Mouse (Mus musculus) ovary, adult 18-20 months (tissue): ENCODE data around the gene Tm9sf2.
"Not testable (repeated sequence)": the region's sequence is repeated elsewhere in the genome, so short reads cannot be mapped to it uniquely, and the experiment has no call there.

Experiments used
- DNase-seq: peaks from one replicate; pipeline ENCODE4 v3.0.0; 2022; ENCODE audit warnings: low spot score, mixed read lengths

Tm9sf2 gene

DNA sequence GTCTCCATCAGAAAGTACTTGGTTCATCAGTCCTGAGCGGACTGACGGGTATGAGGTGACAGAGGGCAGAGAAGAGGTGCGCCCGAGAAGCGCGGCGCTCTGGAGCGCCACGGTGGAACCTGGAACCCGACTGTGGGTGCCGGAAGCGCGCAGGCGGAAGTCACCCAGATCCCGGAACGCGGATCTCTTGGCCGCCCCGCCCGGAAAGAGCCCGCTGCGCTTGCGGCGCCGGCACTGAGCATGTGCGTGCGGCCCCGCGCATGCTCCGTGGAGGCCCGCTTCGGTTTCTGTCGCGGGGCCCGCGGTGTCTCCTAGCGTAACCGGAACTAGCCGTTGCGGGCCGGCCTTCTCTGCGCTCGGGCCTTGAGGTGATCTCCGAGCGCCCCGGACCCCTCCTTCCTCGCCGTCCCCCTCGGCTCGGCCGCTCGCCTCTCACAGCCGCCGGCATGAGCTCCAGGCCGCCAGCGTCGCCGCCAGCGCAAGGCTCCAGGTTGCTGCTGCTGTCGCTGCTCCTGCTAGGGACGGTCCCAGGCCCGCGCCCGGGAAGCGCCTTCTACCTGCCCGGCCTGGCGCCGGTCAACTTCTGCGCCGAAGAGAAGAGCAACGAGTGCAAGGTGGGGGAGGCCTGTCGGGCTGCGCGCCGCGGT is at the start of gene Tm9sf2:
Gene Tm9sf2, plus strand, starts transcription at position 217 of the 647 bp plus-strand sequence.
- peak; percentile 91 for DNase-seq

DNA sequence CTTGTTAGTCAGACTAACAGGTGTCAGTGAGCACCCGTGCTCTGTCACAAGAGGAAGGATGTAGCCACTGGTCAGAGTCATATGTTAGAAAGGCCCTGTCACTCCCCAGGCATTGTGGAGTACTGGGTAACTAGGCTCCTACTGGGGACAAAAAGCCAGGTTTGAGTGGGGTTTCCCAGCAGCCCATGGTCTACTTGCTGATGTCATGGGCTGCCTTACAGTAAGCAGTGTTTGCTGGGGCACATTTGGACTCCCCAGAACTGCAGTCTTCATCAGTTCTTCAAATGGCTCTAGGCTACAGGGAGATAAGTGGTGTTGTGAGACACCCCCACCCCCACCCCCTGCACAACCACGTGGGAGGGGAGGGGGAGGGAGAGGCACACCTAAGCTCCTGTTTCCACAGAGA is 48.9 kb upstream of the Tm9sf2 start:
- no peak for DNase-seq

DNA sequence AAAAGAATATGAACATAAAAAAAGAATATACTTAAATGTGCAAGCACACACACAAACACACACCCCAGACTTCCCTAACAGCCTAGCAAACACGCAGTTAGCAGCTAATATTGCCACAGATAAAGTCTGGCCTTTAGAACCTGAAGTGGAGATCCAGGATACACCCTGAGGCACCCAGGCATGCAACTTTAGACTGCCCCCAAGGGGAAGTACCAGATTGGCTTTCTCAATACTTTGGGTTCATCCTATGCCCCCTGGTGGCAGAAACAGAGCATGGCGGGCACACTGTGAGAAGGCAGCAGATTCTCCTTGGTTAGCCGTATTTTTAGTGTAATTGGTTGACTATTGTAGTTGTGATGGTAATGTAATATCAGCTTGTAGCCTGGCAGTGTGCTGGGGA is 46.2 kb upstream of the Tm9sf2 start:
- DNase-seq: peak; percentile 46

DNA sequence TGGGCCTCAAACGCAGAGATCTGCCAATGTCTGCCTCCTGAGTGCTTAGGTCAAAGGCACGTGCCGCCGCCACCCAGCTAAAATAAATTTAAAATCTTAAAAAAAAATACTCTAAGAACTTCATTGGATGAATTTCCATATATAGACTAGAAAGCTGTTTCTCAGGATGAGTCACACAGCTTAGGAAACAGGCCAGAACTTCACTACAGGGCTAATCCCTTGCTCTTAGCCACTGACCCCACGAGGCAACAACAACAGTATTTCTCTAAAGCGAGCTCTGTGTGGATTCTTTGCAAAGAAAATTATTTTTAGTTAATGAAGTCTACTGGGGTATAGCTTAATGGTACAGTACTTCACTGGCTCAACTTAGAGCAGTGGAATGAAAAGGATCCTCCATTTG is 45.5 kb upstream of the Tm9sf2 start:
- no peak for DNase-seq

DNA sequence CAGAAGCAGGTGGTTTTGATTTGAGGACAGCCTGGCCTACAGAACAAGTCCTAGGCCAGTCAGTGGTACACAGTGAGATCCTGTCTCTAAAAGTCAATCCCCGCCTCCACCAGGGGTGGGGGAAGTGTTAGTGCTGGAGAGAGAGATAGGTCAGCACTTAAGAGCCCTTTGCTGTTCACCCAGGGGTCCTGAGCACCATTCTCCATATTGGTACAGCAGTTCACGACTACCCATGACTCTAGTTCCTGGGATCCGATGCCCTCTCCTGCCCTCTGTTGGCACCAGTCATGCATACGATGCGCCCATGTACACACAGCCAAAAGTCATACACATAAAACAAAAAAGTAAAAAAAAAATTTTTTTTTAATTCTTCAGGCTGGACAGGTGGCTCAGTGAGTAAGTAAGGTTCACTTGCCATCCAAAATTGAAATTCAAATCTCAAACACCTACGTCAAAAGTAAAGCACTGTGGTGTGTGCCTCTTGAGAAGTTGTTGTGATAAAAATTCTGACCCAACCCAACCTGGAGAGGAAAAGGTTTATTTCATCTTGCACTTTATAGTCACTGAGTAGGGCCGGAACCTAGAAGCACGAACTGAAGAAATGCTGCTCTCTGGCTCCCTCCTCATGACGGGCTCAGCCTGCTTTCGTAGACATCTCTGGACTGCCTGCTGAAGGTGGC is 44.3 kb upstream of the Tm9sf2 start:
- DNase-seq: no peak

DNA sequence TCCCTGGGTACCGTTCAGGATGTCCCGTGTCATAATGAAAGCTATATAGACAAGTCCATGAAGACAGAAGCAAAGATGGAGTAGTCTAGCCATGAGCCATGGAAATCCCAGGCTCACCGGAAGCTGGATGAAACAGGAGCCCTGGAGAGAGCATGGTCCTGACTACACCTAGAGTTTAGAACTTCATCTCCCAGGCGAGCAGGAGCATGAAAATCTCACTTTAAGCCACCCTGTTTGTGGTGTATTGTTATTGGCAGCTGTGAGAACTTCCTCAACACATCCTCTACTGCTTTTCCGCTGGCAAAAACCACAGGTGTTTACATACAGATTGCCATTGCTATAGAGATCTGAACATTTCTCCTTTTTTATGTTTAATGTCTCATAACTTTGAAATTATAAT is 43.2 kb upstream of the Tm9sf2 start:
- DNase-seq: no peak

DNA sequence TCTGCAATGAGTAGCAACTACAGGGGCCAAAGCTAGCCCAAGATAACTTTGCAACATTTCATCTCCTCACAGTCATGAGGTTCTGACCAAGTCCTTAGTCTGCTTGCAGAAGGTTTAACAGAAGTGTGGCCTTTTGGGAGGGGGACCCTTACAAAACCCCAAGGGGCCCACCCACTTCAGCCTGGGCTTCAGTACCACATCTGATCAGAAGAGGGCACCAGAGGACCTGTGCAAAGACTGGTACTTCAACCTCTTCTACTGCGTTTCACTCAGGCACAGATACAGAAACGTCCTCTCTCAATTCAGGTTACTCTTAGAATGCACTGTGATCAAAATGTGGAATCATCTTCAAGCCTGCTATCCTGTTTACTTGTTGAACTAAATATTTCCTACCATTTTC is 42.3 kb upstream of the Tm9sf2 start:
- DNase-seq: no peak

DNA sequence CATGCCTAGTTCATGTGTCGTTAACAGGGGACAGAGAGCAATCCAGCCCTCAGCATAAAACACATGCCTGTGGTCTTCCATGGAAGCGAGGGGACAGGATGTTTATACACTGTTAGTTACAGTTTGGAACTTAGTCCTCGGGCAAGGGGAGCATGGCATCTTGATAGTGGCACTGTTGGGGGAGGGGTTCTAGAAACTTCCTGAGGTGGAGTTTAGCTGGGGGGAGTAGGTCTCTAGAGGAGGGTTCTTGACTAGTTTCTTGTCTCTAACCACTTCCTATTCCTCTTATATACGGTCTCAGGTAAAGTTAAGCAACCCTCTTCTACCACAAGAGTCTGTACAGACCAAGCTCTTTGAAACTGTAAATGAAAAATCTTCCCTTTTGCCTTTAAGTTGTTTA is 40.6 kb upstream of the Tm9sf2 start:
- no peak for DNase-seq

DNA sequence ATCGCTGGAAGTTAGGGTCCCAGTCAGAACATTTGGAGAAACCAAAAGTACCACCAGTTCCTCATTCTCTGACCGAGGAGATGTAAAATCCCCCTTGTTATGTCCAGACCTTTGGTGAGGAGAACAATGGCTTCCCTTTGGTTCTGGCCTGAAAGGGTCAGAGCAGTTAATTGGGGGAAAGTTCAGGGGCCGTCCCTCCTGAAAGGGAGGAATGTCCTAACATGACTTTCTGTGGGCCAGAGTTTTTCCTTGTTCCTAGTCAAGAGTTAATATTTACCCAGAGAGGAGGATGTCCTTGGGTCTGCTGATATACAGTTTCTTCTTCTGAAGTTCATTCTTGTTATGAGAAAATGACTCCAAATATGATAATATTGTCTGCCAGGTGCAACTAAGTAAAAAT is 38.8 kb upstream of the Tm9sf2 start:
- DNase-seq: not testable (repeated sequence)

DNA sequence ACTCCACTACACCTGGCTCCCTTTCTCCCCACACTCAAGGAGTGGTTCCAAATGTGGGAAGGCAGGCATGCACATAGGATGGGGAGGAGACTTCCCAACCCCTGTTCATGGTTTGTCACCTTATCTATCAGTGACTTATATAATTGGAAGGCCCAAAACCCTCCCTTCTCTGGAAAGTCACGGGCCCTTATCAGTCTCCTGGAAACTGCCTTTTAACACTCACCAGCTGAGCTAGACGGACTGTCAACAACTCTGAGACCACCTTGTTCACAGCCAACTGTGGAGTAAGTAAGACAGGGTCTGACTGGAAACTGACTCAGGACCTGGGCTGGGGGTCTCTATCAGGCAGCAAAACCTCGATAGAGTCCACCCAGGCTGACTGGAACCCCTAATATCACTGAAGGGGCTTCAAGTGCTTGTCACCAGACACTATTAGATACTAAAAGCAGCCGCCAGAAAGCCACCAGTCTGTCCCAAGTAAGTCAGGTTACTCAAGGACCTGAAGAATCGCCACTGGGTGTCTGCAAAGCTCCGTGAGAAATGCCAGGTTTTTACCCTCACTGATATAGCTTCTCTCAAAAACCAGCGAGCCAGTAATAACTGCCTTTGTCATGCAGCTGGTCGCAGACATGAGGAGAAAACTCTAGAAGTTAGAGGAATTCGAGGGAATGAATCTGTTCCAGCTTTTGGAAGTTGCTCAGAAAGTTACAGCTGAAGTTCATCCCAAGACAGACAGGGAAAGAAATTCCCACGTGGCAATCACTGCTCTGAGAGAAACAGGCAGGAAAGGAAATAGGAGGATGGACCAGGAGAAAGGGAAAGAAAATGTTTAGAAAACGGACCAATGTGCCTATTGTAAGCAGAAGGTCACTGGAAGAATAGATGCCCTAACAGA is 37.8 kb upstream of the Tm9sf2 start:
- DNase-seq: no peak

DNA sequence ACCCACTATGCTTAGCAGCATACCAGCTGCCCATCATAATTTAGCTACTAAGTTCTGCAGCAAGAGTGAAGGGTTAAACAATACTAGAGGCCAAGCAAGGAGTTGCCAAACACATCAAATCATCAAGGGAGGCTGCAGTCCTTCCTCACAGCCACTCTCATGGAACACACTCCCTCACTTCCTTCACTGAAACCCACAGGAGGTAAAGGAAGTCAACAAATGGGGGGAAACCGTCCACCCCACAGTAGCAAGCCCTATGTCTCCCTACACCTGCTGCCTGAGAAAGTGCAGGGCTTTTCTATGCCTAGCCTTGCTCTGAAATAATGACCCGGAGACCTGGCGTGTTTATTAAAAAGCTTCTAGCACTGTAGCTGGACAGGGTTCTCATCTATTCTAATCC is 36.9 kb upstream of the Tm9sf2 start:
- DNase-seq: no peak

DNA sequence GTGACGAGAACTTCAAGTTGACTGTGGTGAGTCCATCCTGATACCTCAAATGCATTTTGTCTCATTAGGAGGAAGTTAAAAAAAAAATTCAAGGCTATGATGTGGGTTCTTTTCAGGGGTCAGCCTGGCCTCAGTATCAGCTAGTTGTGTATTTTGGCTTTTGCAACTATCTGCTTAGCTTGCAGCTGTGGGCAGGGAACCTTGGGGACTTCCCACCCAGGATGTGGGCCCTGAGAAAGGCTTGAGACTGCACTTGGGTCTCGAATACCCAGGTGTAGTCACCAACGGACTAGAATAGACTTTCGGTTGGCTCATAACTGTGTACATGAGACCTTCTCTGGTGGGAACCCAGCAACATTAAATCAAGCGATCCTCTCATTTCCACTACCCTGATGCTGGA is 33.4 kb upstream of the Tm9sf2 start:
- peak; percentile 49 for DNase-seq

DNA sequence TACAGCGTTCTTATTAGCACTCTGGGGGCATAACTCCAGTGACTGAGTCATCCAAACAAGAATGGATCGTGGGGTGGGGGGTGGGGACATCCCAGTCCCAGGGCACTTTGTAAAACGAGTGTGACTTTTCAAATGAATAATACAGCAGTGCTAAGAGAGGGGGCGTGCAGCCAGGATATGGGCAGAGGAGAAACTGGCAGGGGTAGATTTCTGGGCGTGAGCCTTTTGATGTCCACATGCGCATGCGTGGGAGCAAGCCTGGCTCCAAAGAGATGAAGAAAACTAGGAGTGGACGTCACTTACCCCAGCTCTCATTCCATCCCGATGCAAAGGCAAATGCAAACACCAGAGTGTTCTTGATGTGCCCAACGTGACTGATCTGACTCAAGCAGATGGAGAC is 32.5 kb upstream of the Tm9sf2 start:
- peak; percentile 31 for DNase-seq

DNA sequence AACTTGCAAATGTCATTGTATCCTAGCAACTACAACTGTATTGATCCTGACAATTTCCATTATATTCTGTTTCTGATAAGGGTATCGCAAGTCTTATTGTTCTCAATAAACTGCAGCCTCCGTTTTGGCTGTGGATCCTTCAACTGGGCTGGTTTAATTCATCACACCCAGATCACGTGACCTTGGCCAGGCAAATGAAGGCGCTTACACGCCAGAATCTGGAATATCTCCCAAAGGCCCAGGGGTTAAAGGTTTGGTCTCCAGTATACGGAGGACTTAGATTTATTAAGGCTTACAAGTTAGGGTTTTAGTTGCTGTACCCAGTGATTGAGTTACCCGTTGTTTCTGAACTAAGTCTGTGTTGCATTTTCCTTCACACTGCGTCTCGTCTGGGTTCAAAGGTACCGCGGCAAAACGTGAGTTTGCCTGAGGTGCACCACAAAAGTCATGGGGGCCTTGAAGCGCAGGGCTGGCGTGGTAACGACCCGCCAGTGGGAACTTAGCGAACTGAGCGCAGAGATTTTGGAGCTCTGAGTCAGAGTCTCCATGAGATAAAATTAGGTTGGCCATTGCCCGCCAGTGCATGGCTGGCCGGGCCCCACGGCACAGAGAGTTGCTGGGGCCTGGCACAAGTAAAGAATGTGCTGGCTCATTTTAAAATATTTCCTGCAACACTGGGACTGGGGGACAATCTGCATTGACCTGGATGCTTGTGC is 31.2 kb upstream of the Tm9sf2 start:
- DNase-seq: no peak

DNA sequence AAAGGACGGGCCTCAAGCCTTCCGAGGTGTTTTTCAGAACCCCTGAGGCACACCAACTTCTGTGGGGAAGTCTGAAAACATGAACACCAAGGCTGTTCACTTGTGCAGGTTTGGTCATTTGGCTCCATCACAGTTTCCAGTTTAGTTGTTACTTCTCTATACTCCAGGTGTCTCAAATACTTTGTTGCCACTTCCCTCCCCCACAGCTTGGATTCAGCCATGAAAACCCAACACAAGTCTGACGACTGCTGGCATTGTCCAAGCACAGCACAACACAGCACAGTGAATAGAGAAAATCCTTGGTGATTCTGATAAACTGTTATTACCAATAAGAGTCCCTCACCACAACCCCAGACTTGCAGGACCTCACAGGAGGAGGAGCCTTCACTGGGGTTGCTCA is 29.8 kb upstream of the Tm9sf2 start:
- DNase-seq: no peak

DNA sequence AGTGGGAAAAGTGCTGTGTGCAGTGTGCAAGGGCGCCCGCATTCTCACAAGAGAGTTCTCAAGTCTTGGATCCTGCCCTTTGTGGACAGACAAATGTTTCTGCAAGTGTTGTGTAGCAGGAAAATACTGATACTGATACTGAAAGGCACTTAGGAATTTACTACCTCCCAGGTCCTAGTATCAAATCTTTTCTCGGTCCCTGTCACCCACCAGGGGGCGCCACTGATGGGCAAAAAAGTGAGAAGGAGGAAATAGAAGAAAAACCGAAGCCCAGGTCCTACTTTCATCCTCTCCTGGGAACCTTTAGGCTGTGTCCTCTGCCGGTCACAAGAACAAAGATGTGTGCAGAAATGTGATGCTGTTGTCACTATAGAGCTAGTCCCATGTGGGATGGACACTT is 27.4 kb upstream of the Tm9sf2 start:
- no peak for DNase-seq

DNA sequence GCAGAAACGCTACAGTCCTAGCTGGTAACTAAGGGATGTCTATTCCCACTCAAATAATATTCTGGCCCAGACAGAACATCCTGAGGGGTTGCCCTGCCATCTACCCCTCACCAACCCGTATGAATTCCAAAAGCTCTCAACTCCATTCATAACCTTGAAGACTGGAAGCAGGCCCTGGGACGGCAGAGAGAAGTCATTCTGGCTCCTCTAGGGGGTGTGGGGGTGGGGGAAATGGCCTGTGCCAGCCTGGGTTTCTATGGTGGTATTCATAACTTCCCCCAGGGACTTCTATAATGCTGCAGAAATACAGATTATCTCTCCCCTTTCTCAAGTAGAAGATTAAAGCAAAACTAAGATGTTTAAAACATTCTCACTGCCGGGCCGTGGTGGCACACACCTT is 26.9 kb upstream of the Tm9sf2 start:
- no peak for DNase-seq

DNA sequence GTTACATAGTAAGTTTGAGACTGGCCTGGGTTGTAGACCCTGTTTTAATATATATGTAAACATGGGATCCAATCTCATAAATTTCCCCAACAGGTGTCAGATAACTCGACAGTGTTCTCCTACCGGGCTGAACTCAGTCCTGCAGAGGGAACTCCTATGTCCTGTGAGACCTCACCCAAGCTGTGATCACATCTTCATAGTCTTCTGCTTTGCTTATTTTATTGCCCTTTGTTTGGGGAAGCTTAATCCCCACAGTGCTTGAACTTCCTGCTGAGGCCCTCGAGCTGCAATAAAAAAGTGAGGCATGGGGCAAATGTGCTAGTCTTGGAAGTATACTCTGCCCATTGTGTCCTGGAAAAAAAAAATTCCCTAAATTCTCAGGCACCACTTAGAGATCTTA is 25.5 kb upstream of the Tm9sf2 start:
- DNase-seq: no peak

DNA sequence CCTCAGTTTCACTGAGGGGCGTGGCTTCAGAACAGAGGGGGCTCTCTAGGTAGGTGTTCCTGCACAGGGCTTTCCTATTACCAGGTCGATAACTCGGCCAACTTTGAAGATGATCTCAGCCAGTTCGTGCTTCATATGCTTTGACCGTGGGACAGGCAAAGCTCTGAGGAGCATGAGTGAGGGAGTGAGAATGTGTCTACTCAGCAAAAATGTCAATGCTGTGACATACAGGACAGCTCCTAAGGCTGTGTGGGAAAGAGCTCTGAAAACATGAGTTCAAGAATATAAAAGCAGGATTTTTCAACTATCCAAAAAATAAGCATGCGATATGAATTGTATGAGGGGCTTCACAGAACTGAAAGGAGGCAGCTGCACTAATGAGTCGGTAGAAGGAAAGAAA is 23.3 kb upstream of the Tm9sf2 start:
- DNase-seq: no peak

DNA sequence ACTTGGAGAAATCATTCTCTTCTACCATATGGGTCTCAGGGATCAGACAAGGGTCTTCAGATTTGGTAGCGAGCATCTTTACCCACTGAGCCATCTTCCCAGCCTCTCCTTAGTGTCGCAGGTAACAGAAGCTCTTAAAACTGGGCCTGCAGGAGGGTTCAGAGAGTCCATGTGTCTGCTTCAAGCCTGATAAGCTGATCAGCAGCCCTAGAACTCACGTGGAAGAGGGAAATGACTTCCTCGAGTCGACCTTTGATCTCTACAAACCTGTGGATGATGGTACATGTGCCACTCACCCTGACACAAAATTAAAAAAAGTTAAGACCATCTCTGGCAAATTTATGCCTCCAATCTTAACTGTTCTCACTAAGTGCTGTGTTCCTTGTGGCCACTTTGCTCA is 18.9 kb upstream of the Tm9sf2 start:
- no peak for DNase-seq

DNA sequence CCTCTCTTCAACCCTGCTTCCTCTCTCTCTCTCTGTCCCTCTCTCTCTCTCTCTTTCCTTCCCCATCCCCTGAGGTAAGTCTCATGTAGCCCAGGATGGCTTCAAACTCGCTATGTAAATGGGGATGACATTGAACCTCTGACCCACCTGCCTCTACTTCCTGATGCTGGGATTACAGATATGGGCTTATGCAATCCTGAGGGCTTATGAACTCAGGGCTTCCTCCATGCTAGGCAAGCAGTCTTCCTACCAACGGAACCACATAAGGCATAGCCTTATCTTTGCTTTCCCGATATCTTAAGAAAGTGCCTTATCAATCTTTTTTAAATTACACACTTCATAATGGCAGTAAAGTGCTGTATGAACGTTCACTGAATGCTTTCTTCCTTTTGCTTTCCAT is 14.5 kb upstream of the Tm9sf2 start:
- DNase-seq: no peak

DNA sequence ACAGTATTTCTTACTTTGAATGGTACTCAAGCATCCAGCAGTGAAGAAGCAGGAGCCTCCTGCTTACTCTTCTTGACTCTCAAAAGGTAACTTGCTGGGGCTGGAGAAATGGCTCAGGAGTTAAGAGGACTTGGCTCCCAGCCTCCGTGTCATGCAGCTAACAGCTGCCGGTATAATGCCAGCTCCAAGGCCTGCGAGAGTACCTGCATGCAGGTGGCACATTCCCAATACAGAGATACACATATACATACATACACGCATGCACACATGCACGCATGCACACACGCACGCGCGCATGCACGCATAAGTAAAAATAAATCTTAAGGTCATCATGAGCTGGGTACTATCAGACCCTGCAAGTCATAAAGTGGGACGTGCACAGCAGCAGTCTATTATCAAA is 10.5 kb upstream of the Tm9sf2 start:
- DNase-seq: no peak

DNA sequence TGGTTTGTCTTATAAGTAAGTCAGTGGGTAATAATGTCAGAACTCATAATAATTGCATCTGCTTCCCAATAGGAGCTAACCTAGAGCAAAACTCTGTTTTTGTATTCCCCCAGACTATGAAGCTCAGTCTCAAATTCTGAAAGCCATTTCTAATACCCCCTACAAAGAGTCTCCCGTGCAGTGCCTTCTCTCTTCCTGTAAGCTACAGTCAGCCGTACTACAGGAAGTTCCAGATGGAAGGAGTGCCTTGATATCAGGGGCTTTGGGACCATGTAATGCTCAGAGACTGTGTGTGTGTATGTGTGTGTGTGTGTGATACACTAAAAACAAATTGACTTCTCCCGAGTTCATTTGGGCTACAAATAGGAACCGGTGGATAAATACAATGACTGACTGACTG is 7.3 kb upstream of the Tm9sf2 start:
- no peak for DNase-seq
